Mouse (Mus musculus) G1E-ER4 (cell line): Measurements from ENCODE around the gene Rps3. TPM values are rescaled to one million over a fixed set of nuclear protein-coding genes. Genes with fewer than 3 reads are reported as not detected.

Experiments
- GATA1 ChIP-seq: IDR thresholded peaks from one replicate; pipeline ENCODE4 v1.8.0; 2012; ENCODE audit warnings: low read length, inconsistent platforms
- polyA plus RNA-seq: library from polyadenylated mRNA; stranded (reverse); fragments of >175 nt; gene quantifications from 2 replicates; pipeline ENCODE4 v1.2.3, GENCODE M21; 2012

The Rps3 gene
- 160 and 472 TPM in 2 replicates for polyA plus RNA-seq

DNA sequence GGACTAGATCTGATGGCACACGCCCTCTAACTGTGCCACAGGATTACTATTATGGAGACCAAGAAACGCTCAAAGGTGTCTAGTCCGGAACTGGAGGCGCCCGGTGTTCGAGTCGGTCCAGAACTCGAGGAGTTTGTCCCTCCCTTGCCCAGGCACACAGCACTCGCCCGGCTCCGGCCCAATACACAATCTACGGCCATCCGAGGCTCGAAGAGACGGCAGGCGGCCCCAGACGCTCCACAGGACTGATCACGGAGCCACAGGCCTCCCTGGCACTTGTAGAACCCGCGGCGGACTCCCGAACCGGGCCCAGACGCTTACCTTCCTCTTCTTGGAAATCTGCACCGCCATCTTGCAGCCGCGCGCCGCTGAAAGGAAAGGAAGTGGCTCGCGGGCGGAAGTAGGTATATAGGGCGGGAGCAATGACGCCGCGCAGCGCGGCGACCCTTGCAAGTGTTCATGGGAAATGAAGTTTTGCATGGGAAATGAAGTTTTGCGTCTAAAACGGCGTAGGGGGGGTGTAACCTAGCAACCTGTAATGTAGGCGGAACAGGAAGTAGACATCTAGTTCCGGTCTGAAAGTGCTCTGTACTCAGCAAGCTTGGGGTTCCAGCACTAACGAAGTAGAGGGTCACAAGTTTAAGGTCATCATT is at the start of gene Rps3:
Gene Rps3, minus strand, starts transcription at position 468 of the 653 bp plus-strand sequence.
- TF ChIP-seq GATA1: no peak

- no peak for TF ChIP-seq GATA1
These were observed 49.0 kb upstream of the Rps3 start for GRCm38 (mm10) chr7:99532526-99532925.

- TF ChIP-seq GATA1: no peak
These were observed 48.0 kb upstream of the Rps3 start for GRCm38 (mm10) chr7:99531408-99531970.

DNA sequence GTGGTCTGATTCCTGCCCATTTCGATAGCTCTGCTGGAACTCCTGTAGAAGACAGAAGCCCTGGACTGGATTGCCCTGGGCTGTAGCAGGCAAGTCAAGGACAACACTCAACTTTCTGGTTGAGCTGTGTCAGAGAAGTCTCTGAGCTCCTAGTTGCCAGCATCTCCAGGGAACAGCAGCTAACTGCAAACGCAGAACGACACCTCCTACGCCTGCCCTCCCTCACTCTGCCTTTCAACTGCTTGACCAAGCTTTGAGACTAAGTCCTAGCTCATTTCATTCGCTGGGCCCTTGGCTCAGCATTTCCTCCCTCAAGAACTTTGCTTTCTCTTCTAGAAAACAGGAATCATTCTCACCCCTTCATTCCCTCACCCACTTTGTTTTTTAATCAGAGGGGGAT is 45.9 kb upstream of the Rps3 start:
- TF ChIP-seq GATA1: no peak

GRCm38 (mm10) chr7:99528547-99528946 is 45.0 kb upstream of the Rps3 start:
- no peak for TF ChIP-seq GATA1

DNA sequence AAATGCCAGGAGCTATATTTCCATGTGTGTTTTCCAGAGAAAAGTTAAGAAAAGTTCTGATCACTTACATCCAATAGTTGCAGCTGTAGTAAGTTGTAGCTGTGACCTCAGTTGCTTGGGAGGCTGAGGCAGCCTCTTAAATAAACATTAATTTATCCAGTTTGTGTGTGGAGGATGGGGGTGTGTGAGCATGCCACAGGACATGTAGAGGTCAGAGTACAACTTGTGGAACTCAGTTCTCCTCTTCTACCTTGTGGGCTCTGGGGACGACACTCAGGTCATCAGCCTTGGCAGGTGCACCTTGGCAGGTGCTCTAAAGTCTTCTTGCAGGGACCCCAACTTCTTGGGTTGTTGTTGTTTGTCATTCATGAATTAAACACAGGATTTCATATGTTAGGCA is 40.3 kb upstream of the Rps3 start:
- TF ChIP-seq GATA1: no peak

DNA sequence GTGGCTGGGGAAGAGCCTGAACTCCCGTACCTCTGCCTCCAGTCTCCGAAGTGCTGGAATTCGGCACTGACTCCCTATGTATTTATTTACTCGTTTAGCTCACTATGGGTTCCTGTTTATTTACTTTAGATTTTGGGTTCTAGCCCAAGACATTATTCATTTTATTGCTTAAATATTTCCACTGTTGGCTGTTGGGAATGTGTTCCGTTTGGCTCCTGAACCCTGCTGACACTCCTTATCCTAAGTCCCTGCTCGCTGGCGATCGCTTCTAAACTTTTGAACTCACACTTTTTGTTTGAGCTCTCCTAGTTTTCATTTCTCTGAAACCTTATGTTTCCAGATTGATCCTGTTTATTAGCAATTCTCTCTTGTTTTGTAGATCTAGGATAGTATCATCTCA is 39.6 kb upstream of the Rps3 start:
- no peak for TF ChIP-seq GATA1

DNA sequence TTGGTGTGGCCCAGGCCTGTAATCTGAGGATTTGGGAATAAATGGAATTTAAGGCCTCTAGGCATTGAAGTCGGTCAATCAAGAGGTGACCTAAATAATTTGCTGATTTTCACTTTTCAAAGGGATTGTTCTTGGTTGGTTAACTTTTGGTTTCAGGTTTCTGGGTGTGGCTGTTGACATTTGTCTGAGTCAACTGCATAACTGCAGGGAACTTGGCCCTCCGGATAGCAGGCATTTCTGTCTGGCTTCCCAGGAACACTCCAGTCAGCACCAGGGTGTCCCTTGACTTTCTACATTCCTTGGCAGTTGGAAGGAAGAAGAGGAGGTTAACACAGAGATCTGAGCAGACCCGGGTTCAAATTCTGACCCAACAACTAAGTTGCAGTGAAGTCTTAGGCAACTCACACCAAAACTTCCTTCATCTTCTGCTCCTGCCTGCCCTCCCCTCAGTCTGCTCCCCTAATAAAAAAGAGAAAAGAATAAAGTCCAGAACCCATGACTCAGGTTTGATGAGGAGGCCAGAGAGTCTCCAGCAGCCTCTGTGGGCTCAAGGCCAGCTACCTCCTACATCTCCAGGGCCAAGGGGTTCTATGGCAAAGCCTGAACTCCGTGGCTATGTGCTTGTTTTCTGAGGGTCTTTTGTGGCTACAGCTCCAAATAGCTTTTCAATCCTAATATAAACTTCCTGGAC is 35.6 kb upstream of the Rps3 start:
- TF ChIP-seq GATA1: no peak

DNA sequence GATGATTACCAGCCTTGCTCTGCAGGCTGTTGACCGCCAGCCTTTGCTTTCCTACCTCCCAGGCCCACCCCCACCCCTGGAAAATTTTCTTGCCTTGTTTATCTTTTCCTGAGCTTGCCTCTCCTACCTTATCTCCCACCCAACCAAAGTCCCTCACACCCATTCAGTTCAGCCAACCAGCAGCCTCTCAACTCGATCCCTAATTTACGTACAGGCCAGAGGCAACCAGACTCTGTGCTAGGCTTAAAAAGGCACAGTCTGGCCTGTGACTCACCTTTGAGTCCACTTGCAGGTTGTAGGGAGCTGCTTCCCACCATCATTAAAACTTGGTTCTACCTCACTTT is 33.2 kb upstream of the Rps3 start:
- no peak for TF ChIP-seq GATA1

- TF ChIP-seq GATA1: no peak
These were observed 32.7 kb upstream of the Rps3 start for GRCm38 (mm10) chr7:99516092-99516813.

DNA sequence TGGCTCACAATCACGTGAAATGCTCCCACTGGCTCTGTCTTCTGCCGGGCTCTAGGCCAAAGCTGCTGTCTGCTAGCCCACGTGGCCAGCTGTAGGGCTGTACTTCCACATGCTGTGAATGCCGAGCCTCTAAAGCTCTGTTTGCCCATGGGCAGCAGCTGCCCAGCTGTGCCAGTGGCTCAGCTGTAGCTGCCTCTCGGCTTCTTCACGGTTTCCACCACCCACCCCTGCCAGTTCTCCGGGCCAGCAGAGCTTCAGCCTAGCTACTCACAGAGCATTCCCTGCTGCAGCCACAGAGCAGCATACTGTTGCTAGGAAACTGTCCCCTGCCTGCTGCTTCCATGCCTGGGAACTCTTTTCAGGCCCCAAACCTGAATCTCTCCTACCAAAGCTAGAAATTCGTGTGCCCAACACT is 26.6 kb upstream of the Rps3 start:
- no peak for TF ChIP-seq GATA1

- TF ChIP-seq GATA1: no peak
These were observed 21.0 kb upstream of the Rps3 start for GRCm38 (mm10) chr7:99504556-99504955.

DNA sequence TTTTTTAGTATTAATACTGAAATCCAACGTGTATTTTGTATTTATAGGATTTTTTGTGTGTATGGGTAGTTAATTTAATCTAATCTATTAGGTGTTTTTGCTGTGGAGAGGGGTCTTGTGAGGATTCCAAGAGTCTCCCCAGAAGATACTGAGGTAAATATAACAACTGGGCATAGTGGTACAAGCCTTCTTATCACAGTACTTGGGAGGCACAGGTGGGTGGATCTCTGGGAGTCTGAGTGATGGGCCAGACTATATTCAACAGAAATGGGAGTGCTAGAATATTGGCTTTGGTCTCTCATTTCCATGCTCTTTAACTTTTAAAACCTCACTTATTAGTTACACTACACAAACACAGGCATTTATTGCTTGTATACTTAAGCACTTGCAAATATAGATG is 17.6 kb upstream of the Rps3 start:
- no peak for TF ChIP-seq GATA1

DNA sequence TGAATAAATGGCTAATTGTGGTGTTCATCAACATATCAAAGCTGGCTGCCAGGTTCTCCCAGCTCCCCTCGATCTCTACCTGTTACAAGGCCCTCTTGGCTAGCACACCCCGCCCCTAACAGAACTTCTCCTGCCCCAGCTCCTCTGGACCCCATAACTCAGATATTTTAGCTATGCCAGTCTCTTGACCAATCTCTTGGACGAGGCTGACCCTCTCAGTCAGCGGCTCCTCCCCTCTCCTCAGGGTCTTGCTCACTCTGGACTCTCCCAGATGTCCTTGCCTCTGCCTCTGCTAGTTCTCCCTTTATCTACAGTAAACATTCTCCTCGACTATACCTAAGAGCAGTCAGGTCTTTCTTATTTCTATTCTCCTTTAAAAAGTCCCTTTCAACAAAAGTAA is 17.1 kb upstream of the Rps3 start:
- no peak for TF ChIP-seq GATA1

- no peak for TF ChIP-seq GATA1
These were observed 16.7 kb upstream of the Rps3 start for GRCm38 (mm10) chr7:99500201-99500600.

GRCm38 (mm10) chr7:99499128-99499527 is 15.6 kb upstream of the Rps3 start:
- TF ChIP-seq GATA1: no peak
